Mouse (Mus musculus) layer of hippocampus, adult 9-11 months (tissue): Measurements from ENCODE around the gene Gm11172.
"Not testable (repeated sequence)": the region's sequence is repeated elsewhere in the genome, so short reads cannot be mapped to it uniquely, and the experiment has no call there.

Experiments
- DNase-seq: peaks from one replicate; pipeline ENCODE4 v3.0.0; 2022

The Gm11172 gene

GRCm38 (mm10) chr16:10785371-10786231, 27.1 kb upstream of the Gm11172 start, which contains the start of gene Socs1:
TSS of gene Socs1 (minus strand) at chr16:10785536.
- peak; percentile 84 for DNase-seq

GRCm38 (mm10) chr16:10786288-10786687, 26.4 kb upstream of the Gm11172 start:
- peak; percentile 80 for DNase-seq

DNA sequence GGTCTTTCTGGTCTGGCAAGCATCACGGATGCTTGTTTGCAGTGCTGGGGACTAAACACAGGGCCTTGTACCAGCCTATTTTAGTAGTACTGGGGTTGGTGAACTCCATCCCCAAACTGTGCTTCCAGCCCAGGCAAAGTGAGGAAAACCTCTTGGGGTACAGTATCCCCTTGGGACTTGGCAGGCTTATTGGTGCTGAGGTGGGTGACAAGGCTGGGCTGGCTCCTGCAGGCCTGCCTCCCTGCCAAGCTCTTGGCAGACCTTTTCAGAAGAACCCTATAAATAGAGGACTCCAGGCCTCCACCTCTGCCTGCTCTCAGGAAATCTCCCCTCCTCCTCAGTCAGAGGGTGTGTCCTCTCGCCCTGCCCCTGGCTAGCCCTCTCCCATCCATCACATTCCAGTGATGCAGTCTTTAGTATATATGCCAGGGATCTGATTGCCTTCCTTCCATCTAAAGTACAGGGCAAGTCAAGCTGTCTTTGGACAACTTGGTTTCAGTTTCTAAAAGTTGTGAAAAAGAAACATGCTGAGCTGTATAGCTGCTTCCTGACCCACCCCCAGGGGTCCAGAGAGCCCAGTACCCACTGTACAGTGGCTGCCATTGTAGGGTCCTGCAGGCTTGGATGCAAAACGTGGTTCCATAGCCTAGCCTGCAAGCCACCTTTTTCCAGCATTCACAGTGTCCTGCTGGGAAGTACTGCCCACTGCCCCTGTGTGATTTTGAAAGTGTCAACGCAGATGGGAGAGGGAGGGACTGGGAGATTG, 25.8 kb upstream of the Gm11172 start:
- no peak for DNase-seq

DNA sequence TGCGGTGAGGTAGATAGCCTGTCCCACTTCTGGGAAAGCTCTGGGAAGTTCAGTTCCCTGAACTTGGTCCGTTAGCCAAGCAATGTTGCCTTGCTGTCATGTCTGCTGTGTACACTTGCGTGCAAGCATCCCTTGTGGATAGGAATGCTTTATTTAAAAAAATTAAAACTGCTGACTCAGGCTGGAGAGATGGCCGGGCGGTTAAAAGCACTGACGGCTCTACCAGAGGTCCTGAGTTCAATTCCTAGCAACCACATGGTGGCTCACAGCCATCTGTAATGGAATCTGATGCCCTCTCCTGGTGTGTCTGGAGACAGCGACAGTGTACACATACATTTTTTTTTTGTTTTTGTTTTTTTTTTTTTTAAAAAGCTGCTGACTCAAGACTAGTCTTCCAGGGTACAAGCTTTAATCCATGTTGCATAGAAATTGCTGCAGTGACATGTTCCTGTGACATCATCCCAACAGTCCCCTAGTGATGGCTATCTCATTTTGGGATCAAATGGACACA, 25.1 kb upstream of the Gm11172 start:
- DNase-seq = no peak

- no peak for DNase-seq
Measured at GRCm38 (mm10) chr16:10788271-10788670, 24.4 kb upstream of the Gm11172 start, which contains the start of gene Tnp2. TSS of gene Tnp2 (minus strand) at chr16:10788660.

DNA sequence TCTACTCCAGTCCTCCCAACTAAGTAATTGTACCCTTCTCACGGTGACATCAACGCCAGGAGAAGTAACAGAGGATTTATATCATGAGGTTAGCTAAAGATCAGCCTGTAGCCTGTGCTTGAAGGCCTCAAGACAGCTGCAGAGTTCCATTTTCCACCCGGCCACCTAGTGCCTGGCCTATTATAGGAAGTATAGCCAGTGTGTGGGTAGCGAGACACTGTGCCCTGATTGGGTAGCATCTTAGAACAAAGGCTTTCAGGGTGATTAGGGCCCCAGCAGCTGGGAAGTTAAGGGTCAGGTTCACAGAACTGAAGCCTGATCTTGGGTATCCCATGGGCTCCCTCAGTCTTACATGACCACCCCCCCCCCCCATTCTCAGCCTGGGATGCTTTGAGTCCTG, 23.8 kb upstream of the Gm11172 start:
- DNase-seq = no peak

DNA sequence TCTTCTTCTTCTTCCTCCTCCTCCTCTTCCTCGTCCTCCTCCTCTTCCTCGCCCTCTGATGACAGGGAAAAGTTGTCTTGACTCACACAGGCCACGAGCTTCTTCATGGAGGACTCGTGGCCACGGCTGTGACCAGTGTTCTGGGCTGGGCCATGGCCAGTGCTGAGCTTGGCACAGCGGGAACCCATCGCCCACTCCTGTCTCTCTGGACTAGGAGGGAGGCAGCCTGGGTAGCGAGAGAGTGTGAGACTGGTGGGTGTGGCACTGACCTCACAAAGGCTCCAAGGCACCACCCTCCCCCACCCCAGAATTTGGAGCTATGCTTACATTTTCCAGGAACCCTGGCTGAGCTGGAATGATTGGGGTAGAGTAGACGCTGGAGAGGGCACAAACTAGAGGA, 22.0 kb upstream of the Gm11172 start, which contains the start of gene Prm3:
Gene Prm3, minus strand, starts transcription at position 213 of the 400 bp plus-strand sequence.
- no peak for DNase-seq

DNA sequence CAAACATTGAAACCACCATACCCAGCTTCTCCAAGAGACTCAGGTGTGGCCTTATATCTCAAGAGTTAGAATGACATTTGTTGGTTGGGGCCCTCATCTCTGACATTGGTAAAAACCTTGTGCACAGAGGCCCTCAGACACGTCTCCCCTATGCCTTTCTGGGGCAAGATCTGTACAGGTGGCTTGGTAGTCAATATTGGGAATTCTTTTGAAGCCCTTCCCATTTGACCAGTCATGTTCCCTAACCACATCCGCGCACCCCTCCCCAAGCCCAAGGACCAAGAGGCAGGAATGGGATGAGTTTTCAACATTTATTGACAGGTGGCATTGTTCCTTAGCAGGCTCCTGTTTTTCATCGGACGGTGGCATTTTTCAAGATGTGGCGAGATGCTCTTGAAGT, 16.7 kb upstream of the Gm11172 start, which contains the start of gene Prm2:
Gene Prm2, minus strand, starts transcription at position 101 of the 400 bp plus-strand sequence.
- no peak for DNase-seq

- not testable (repeated sequence) for DNase-seq
Measured at GRCm38 (mm10) chr16:10802420-10802819, 10.3 kb upstream of the Gm11172 start.

- DNase-seq = no peak
Measured at GRCm38 (mm10) chr16:10805789-10806527, 6.8 kb upstream of the Gm11172 start, which contains the start of gene Prm1. TSS of gene Prm1 (minus strand) at chr16:10805839.

DNA sequence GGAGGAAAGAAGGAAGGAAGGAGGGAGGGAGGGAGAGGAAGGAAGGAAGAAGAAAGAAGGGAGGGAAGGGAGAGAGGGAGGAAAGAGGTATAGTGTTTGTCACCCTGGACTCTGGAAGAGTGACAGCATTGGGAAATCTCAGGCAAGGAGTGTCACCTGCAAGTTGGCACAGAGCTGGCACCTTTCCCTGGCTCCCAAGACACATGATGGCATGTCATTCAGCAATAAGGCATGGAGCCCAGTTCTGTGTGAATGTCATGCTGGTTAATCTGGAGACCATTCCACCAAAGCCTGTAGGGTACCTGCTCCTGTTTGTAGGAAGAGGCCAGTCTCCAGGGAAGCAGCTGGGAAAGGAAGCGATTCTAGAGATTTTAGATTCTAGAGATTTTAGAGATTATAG, 2.3 kb upstream of the Gm11172 start:
- DNase-seq = no peak

DNA sequence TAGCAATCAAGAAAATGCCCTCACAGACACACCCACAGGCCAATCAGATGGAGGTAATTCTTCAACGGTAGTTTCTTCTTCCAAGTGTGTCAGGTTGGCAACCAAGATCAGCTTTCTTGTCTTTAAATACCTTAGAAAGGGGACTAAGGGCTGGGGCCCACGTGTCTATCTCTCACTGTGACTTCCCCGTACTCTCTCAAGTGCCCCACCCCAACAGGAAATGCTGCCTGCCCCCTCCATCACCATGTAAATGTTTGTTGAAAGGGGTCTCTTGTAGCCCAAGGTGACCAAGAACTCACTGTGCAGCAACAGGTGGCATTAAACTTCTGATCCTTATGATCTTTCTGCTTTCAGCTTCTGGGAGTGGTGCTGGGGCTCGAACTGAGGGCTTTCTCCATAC, 1.0 kb downstream of the Gm11172 start:
- DNase-seq = no peak

DNA sequence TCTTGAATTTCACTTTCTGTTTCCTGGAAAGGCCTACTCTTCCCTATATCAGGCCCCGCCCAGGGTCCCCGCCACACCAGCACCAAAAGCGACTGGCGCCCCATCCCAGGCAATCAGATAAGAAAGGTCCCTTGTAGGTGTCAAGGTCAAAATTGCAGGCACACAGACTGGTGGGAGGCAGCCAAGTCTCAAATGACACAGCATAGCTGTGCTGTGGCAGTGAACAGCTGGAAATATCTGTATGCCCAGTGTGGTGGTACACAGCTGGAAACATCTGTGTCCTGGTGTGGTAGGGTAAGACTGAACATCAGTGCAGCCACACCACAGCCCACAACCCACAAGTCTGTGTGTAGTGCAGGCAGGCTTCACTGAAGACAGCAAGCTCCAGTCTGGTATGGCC, 2.1 kb downstream of the Gm11172 start:
- DNase-seq = no peak

DNA sequence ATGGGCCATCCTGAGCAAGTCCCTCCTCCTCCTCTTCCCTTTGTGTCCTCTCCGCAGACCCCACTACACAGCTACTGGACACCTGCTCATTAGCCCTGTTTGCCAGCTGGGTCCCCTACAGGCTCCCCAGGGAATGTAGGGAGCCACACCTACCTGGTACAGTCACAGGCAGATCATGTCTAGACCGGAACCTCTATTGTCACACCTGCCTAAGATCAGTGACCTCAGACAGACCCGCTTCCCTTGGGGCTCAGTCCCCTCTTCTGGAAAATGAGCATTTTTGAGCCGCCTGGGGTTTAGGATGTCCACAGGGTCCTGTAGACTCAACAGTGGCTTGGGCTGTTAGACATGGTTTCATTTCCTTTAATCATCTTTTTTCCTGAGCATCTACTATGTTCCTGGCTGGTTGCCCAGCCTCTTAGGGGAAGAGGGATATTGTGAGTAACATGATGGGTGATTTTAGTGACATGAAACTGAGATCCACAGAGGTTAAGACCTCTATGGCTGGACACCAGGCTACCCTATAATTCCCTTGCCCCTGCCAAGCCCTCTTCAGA, 5.9 kb downstream of the Gm11172 start:
- DNase-seq = no peak

GRCm38 (mm10) chr16:10819966-10820365, 7.3 kb downstream of the Gm11172 start:
- no peak for DNase-seq

- no peak for DNase-seq
Measured at GRCm38 (mm10) chr16:10821387-10821786, 8.7 kb downstream of the Gm11172 start.

GRCm38 (mm10) chr16:10824536-10824935, 11.8 kb downstream of the Gm11172 start:
- no peak for DNase-seq

- DNase-seq = no peak
Measured at GRCm38 (mm10) chr16:10825840-10826239, 13.1 kb downstream of the Gm11172 start.

DNA sequence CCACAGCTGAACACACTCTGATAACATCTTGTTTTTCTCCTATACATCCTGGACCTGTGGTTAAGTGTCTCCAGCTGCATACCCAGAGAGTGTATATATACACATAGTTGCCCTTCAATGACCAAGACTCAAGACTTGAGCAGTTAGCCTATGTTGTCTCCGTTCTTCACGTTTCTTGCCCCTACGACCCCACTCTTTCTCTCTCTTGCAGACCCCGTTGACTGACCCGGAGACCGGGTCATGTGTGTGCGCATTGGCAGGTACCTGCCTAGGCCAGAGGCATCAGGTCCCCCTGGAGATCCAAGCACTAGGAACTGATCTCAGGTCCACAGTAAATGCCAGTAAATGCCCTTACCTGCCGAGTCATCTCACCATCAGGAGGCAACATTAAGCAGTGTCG, 14.6 kb downstream of the Gm11172 start:
- DNase-seq = no peak

DNA sequence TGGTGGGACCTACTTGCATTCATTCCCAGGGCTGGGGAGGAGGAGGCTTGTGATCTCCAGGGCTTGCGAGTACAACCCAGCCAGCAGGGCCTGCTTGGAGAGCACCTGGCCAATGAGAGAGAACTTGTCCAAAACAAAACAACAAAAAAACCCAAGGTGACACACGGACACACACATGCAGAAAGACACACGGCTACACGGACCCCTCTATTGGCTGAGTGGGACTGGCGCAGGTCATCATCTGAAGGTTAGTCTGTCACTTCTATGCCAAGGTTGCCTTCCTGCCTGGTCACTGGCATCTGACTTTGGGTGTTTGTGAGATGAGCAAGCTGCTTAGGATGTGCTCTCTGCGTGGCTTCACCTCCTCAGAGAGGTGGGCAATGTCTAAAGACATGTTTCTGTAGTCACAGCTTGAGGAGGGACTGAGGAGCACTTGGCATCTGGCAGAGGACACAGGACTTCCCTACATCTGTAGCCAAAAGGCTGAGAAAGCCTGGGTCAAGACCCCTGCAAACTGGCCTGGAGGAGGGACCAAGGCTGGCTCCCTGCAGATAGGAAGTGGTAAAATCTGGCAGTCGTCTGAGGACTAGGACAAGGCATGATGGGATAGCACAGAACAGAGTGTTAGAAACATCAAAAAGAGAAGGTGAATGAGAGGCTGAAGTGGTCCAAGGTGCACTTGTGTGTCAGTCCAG, 15.2 kb downstream of the Gm11172 start:
- DNase-seq = no peak

GRCm38 (mm10) chr16:10828461-10828805, 15.7 kb downstream of the Gm11172 start:
- DNase-seq = no peak

GRCm38 (mm10) chr16:10834542-10834910, 21.8 kb downstream of the Gm11172 start:
- DNase-seq = no peak
